Mouse (Mus musculus) lung, adult 2 months (tissue): ENCODE data around the gene Gnb1l.

Experiments
- CTCF ChIP-seq: fragments of 200-500 bp; IDR thresholded peaks from 2 replicates; pipeline ENCODE4 v1.5.1; 2011; ENCODE audit warnings: mild to moderate bottlenecking, low read length, control low read depth; ENCODE audit not compliant: insufficient read depth
- POLR2A ChIP-seq: fragments of 200-500 bp; IDR thresholded peaks from 2 replicates; pipeline ENCODE4 v1.6.1; 2011; ENCODE audit warnings: low read depth, mild to moderate bottlenecking, control low read depth, low read length, borderline replicate concordance; ENCODE audit errors: extremely low read depth

- TF ChIP-seq CTCF: no peak
- no peak for TF ChIP-seq POLR2A
These were observed 114.8 kb downstream of the Gnb1l start for GRCm38 (mm10) chr16:18613301-18613700.
